Mouse (Mus musculus): ENCODE measurements around the gene Zranb1. TPM values are rescaled to one million over a fixed set of nuclear protein-coding genes. Genes with fewer than 3 reads are reported as not detected.

Zranb1 gene
- polyA plus RNA-seq, 1 experiment from 2014 or later: 20.0 TPM

- no peak for ATAC-seq (ENCODE audit: low FRiP score)
- H3K27ac ChIP-seq: no peak overlapping the region
- no peak overlapping the region for H3K9ac ChIP-seq
- peaks cover 3% of the 10 kb centered on the region; the same call in 1 of the 2 replicates for H3K4me1 ChIP-seq
- H3K9me3 ChIP-seq (replicated peaks): no peaks in the 10 kb centered on the region
- 93% methylated on average over 14 of the region's 14 CpGs for WGBS
- no peaks in the 10 kb centered on the region for H3K27me3 ChIP-seq
- H3K4me3 ChIP-seq: no peak overlapping the region
- H3K36me3 ChIP-seq: peaks cover 71% of the 10 kb centered on the region
- no peak overlapping the region for H3K4me2 ChIP-seq (replicated peaks)
These were observed 60.4 kb downstream of the Zranb1 start for GRCm38 (mm10) chr7:132991240-132991900.

DNA sequence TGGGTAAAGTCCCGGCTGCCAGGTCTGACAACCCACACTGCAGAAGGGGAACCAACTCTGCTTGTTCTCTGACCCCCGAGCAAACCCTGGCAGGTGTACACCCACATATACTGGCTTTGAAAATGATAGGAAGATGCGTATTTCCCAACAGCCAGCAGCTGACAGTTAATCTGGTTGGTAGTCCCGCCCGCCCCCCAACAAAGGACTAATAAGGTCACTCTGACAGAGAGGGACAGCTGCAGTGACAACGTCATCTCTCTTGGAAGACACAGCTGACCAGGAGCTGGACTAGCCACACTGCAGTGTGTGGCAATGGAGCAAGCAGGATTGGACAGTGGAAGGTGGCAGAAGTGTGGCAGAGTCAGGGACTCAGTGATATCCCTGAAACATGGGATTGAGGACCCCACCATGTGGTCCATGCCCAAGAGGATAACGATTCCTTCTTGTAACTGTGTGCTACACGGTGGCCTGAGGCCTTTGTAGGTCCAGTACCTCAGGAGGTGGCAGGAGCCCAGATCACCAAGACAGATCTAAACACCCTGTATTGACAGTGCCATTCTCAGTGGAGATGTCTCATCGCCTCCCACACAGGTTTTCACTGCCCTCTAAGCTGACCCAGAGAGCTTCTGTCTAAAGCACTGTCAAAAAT, 62.1 kb downstream of the Zranb1 start:
- Histone ChIP-seq H3K4me1 (peaks cover 3% of the 10 kb centered on the region; the same call in 1 of the 2 replicates), H3K4me2 (replicated peaks) (no peak overlapping the region), H3K9me3 (replicated peaks) (no peaks in the 10 kb centered on the region), H3K36me3 (peaks cover 83% of the 10 kb centered on the region), H3K27me3 (no peaks in the 10 kb centered on the region), H3K4me3 (no peak overlapping the region), H3K27ac (no peak overlapping the region), H3K9ac (no peak overlapping the region)
- ATAC-seq (ENCODE audit: low FRiP score): no peak
- WGBS: 89% methylated on average over 9 of the region's 9 CpGs

DNA sequence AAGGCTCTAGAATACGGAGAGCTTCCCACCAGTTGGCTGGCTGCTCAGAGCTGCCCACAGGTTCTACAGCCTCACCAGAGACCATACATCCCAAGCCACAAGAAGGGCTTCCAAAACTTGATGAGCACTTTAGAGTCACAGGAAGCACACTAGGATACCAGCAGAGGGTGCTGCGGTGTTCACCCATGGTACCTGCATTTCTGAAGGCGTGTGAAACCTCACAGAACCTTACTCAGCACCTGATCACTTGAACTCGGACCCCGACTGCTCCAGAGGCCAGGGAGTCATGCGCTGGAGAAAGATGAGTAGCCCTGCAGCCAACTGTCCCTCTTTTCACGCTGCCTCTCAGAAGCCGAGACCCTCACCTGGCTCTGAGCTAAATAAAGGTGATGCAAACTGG, 63.2 kb downstream of the Zranb1 start:
- H3K4me1 ChIP-seq: peaks cover 3% of the 10 kb centered on the region; the same call in 1 of the 2 replicates
- no peak overlapping the region for H3K4me3 ChIP-seq
- no peaks in the 10 kb centered on the region for H3K27me3 ChIP-seq
- H3K27ac ChIP-seq: no peak overlapping the region
- H3K36me3 ChIP-seq: peaks cover 83% of the 10 kb centered on the region
- no peak overlapping the region for H3K4me2 ChIP-seq (replicated peaks)
- H3K9ac ChIP-seq: no peak overlapping the region
- 92% methylated on average over 8 of the region's 8 CpGs for WGBS
- ATAC-seq (ENCODE audit: low FRiP score): no peak
- no peaks in the 10 kb centered on the region for H3K9me3 ChIP-seq (replicated peaks)

DNA sequence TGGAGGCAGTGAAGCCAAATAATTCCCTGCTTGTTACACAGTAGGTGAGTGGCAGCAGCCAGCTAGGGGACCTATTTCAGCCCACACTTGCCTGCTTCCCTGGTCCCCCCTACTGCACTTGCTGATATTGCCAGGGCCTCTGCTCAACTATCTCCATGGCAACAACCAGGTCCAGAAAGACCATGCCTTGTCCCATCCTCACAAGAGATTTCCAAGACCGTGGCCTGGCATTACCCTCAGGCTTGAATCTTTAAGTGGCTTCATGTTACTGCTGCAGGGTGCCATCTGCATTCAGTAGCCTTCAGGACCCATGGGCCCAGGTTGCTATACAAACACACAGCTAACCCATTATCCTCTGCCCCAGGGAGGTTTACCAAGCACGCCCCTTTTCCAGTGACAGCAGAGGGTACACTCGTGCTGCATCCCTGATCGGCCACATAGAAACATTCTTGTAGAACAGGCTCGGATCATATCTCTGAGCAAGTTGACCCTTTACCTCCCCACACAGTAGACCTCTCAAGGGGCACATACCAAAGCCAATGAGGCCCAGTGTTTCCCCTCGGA, 63.8 kb downstream of the Zranb1 start:
- H3K4me1 ChIP-seq: peaks cover 3% of the 10 kb centered on the region; the same call in 1 of the 2 replicates
- peaks cover 82% of the 10 kb centered on the region for H3K36me3 ChIP-seq
- H3K4me2 ChIP-seq (replicated peaks): no peak overlapping the region
- no peak overlapping the region for H3K4me3 ChIP-seq
- 69% methylated on average over 6 of the region's 6 CpGs for WGBS
- no peaks in the 10 kb centered on the region for H3K9me3 ChIP-seq (replicated peaks)
- no peak overlapping the region for H3K27ac ChIP-seq
- no peaks in the 10 kb centered on the region for H3K27me3 ChIP-seq
- ATAC-seq (ENCODE audit: low FRiP score): peak; percentile 69
- H3K9ac ChIP-seq: no peak overlapping the region

DNA sequence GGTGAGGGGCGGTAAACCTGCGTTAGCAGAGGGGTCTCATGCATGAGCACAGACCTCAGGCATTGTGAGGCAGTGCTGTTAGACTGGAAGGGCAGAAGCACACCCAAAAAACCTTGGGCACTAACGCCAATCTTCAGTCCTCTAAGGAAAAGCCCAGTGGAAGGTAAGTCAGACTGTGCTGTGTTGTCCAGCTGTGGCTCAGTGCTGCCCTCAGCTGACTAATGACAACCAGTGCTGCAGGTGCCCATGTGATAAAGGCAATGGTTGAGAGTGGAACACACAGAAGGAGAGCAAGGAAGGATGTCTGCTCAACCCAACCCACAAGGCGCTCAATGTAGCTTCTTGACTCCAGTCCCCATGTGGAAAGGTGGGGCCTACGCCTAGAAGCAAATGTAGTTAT, 65.4 kb downstream of the Zranb1 start:
- H3K4me3 ChIP-seq: no peak overlapping the region
- H3K4me1 ChIP-seq: peaks cover 3% of the 10 kb centered on the region; the same call in 1 of the 2 replicates
- H3K27ac ChIP-seq: no peak overlapping the region
- no peak overlapping the region for H3K4me2 ChIP-seq (replicated peaks)
- H3K9me3 ChIP-seq (replicated peaks): no peaks in the 10 kb centered on the region
- no peaks in the 10 kb centered on the region for H3K27me3 ChIP-seq
- no peak overlapping the region for H3K9ac ChIP-seq
- ATAC-seq (ENCODE audit: low FRiP score): no peak
- 91% methylated on average over 5 of the region's 5 CpGs for WGBS
- peaks cover 65% of the 10 kb centered on the region for H3K36me3 ChIP-seq

GRCm38 (mm10) chr7:132998639-132999038, 67.7 kb downstream of the Zranb1 start:
- peaks cover 11% of the 10 kb centered on the region for H3K4me1 ChIP-seq
- H3K9ac ChIP-seq: no peak overlapping the region
- H3K36me3 ChIP-seq: peaks cover 57% of the 10 kb centered on the region
- WGBS: 92% methylated on average over 12 of the region's 12 CpGs
- ATAC-seq (ENCODE audit: low FRiP score): no peak
- no peaks in the 10 kb centered on the region for H3K27me3 ChIP-seq
- no peak overlapping the region for H3K27ac ChIP-seq
- H3K4me3 ChIP-seq: no peak overlapping the region
- no peaks in the 10 kb centered on the region for H3K9me3 ChIP-seq (replicated peaks)
- no peak overlapping the region for H3K4me2 ChIP-seq (replicated peaks)

DNA sequence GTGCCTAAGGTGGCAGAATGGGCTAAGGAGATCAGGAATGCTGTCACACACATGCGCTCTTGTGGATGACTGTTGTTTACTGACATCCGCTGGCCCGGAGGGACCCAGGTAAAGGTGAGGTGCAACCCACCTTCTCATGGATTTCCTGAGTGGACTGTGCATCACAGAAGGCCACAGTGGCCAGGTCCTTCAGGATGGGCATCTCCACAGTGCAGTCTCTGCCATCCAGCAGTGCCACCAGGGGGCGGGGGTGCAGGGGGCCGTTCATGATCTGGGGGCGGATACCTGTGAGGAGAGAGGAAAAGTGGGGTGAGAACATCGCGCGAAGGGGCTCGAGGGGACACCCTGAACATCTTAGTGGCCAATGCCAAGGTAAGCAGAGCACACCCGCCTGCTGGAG, 68.1 kb downstream of the Zranb1 start:
- 98% methylated on average over 11 of the region's 11 CpGs for WGBS
- Histone ChIP-seq H3K9ac (no peak overlapping the region), H3K27me3 (no peaks in the 10 kb centered on the region), H3K4me2 (replicated peaks) (no peak overlapping the region), H3K9me3 (replicated peaks) (no peaks in the 10 kb centered on the region), H3K4me1 (peaks cover 14% of the 10 kb centered on the region), H3K36me3 (peaks cover 54% of the 10 kb centered on the region), H3K27ac (no peak overlapping the region), H3K4me3 (no peak overlapping the region)
- ATAC-seq (ENCODE audit: low FRiP score): no peak

GRCm38 (mm10) chr7:133001388-133001787, 70.4 kb downstream of the Zranb1 start:
- Histone ChIP-seq H3K27ac (no peak overlapping the region), H3K27me3 (no peaks in the 10 kb centered on the region), H3K36me3 (peaks cover 32% of the 10 kb centered on the region), H3K9me3 (replicated peaks) (no peaks in the 10 kb centered on the region), H3K4me1 (peaks cover 21% of the 10 kb centered on the region), H3K4me3 (no peak overlapping the region), H3K4me2 (replicated peaks) (no peak overlapping the region), H3K9ac (no peak overlapping the region)
- no peak for ATAC-seq (ENCODE audit: low FRiP score)
- 93% methylated on average over 3 of the region's 3 CpGs for WGBS

DNA sequence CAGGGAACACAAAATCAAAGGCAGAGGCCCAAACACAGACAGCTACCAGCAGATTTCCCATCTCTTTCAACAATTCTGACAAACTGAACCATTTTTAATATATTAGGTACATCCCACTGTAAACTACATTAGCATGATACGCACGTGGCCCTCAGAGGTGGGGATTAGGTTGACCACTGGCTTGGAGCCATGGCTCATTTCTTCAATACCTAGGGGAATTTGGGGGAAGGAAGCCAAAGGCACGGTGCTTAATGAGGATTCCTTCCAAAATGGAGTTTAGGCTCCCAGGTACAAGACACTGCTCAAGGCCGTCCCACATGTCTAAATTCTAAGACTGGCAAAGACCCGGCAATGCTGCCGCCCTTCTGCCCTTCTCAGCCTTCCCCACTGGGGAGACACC, 71.3 kb downstream of the Zranb1 start:
- H3K4me3 ChIP-seq: no peak overlapping the region
- H3K4me1 ChIP-seq: peaks cover 23% of the 10 kb centered on the region
- no peak overlapping the region for H3K9ac ChIP-seq
- H3K9me3 ChIP-seq (replicated peaks): no peaks in the 10 kb centered on the region
- H3K36me3 ChIP-seq: peaks cover 23% of the 10 kb centered on the region
- H3K27me3 ChIP-seq: no peaks in the 10 kb centered on the region
- no peak overlapping the region for H3K4me2 ChIP-seq (replicated peaks)
- no peak for ATAC-seq (ENCODE audit: low FRiP score)
- no peak overlapping the region for H3K27ac ChIP-seq
- 91% methylated on average over 6 of the region's 6 CpGs for WGBS

GRCm38 (mm10) chr7:133003421-133003820, 72.5 kb downstream of the Zranb1 start:
- Histone ChIP-seq H3K36me3 (peaks cover 11% of the 10 kb centered on the region), H3K4me1 (peaks cover 31% of the 10 kb centered on the region), H3K4me3 (no peak overlapping the region), H3K27ac (no peak overlapping the region), H3K4me2 (replicated peaks) (no peak overlapping the region), H3K9ac (no peak overlapping the region), H3K9me3 (replicated peaks) (no peaks in the 10 kb centered on the region), H3K27me3 (no peaks in the 10 kb centered on the region)
- 41% methylated on average over 3 of the region's 3 CpGs for WGBS
- no peak for ATAC-seq (ENCODE audit: low FRiP score)

DNA sequence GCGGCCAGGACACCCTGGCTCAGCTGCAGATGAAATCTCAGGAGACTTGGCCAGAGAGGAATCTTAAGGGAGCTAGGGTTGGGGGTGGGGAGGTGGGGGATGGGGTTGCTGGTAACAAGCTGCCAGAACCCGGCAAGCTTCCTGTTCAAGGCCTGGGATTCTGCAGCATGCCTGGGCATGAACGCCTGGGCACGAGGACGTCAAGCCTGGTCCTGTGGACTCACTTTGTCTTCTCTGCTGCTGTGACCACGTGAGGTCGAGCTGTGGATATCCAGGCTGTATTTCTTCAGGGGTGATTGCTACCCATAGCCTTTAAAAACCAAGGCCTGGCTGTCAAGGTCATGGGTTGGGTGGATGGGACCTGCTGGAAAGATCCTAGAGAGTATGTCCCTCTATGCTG, 74.8 kb downstream of the Zranb1 start:
- no peaks in the 10 kb centered on the region for H3K9me3 ChIP-seq (replicated peaks)
- WGBS: 87% methylated on average over 7 of the region's 7 CpGs

GRCm38 (mm10) chr7:133007343-133007742, 76.4 kb downstream of the Zranb1 start:
- H3K36me3 ChIP-seq: no peaks in the 10 kb centered on the region; the same call in 1 of the 2 replicates
- H3K4me2 ChIP-seq (replicated peaks): no peak overlapping the region
- no peak overlapping the region for H3K27ac ChIP-seq
- peaks cover 61% of the 10 kb centered on the region for H3K4me1 ChIP-seq
- 84% methylated on average over 11 of the region's 11 CpGs for WGBS
- H3K4me3 ChIP-seq: no peak overlapping the region
- no peaks in the 10 kb centered on the region for H3K9me3 ChIP-seq (replicated peaks)
- H3K27me3 ChIP-seq: no peaks in the 10 kb centered on the region
- no peak for ATAC-seq (ENCODE audit: low FRiP score)
- H3K9ac ChIP-seq: no peak overlapping the region

More for the DNA sequence above, 74.8 kb downstream of the Zranb1 start:
- Histone ChIP-seq H3K4me2 (replicated peaks) (no peak overlapping the region), H3K9ac (no peak overlapping the region), H3K36me3 (no peaks in the 10 kb centered on the region; the same call in 1 of the 2 replicates), H3K4me1 (peaks cover 47% of the 10 kb centered on the region), H3K4me3 (no peak overlapping the region), H3K27me3 (no peaks in the 10 kb centered on the region), H3K27ac (no peak overlapping the region)
- ATAC-seq (ENCODE audit: low FRiP score): no peak
